Comparison of ENCODE assay signal across 24 mouse cellular contexts in the genomic region with DNA sequence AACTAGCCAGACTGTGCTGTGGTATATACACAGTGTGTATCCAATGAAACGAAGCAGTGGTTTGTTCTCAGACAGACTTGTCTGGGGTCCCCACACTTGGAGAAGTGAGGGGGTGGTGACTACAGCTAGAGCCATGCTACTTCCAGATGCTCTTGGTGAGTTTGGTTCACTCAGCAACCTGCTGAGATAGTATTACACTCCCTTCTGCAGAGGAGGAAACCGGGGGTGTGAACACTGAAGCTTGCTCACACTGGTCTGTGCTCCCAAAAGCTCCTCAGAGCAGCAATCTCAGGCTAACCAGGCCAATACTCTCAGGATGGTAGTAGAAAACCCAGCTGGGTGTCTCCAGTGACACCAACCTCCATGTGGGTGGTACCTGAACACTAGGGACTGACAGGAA.
"Had no signal": no experiment of that assay in that cellular context is flagged by ENCODE, and none has a peak within 500 bp of the region (broad histone marks: within the 10 kb centered on the region; RNA-seq: fewer than 3 reads in every experiment).

No protein-coding gene starts in this region.

- H3K4me3 ChIP-seq: heart, adult 2 months; hindbrain, embryonic 13.5 days; hindbrain, embryonic 15.5 days; kidney, embryonic 15.5 days; liver, embryonic 13.5 days; liver, embryonic 15.5 days had no signal

- H3K4me2 ChIP-seq: heart, embryonic 11.5 days; hindbrain, embryonic 13.5 days; hindbrain, embryonic 15.5 days; kidney, embryonic 15.5 days; liver, embryonic 11.5 days; liver, embryonic 13.5 days; liver, embryonic 15.5 days had no signal

- H3K36me3 ChIP-seq: hindbrain, embryonic 13.5 days; hindbrain, embryonic 15.5 days; kidney, embryonic 15.5 days; liver, embryonic 13.5 days; liver, embryonic 15.5 days had no signal

- H3K9ac ChIP-seq: hindbrain, embryonic 13.5 days; hindbrain, embryonic 15.5 days; kidney, embryonic 15.5 days; liver, embryonic 13.5 days; liver, embryonic 15.5 days had no signal

- DNase-seq: gastrocnemius, postnatal 14 days; gastrocnemius, postnatal 36 days; heart, adult 11 months; heart, adult 2 months; heart, postnatal 14 days; heart, postnatal 36 days; kidney, adult 11 months; kidney, adult 2 months; kidney, adult 9 months; kidney, postnatal 14 days; kidney, postnatal 36 days; layer of hippocampus, adult 9-11 months; layer of hippocampus, postnatal 36 days; liver; liver, embryonic 13.5 days had no signal

- H3K9me3 ChIP-seq: hindbrain, embryonic 13.5 days; hindbrain, embryonic 15.5 days; kidney, embryonic 15.5 days; liver, embryonic 13.5 days; liver, embryonic 15.5 days had no signal

- ATAC-seq: hindbrain, postnatal 0 days; intestine, embryonic 16.5 days had no signal

- H3K4me1 ChIP-seq: hindbrain, embryonic 13.5 days; hindbrain, embryonic 15.5 days; kidney, embryonic 15.5 days; liver, embryonic 13.5 days; liver, embryonic 15.5 days had no signal

- H3K27me3 ChIP-seq: hindbrain, embryonic 13.5 days; hindbrain, embryonic 15.5 days; kidney, embryonic 15.5 days; liver, embryonic 13.5 days; liver, embryonic 15.5 days had no signal

- H3K27ac ChIP-seq: heart, adult 2 months; hindbrain, embryonic 13.5 days; hindbrain, embryonic 15.5 days; hindbrain, postnatal 0 days; kidney, embryonic 15.5 days; kidney, postnatal 0 days; liver, embryonic 13.5 days; liver, embryonic 15.5 days had no signal
